Mouse (Mus musculus): ENCODE measurements at regions not wholly inside any gene's neighbourhood (a gene's known extent, or its start where the extent isn't known, plus 50 kb on each side); places are given as distances from the start of the nearest gene placed in this dataset.

GRCm38 (mm10) chr17:79523230-79523629 is 88.4 kb upstream of the Rmdn2 start:
- Histone ChIP-seq H3K4me1 (ENCODE audit: control insufficient read depth, insufficient read depth, low read length) (no peaks in the 10 kb centered on the region), H3K9ac (replicated peaks; ENCODE audit: low read depth, low read length) (no peak overlapping the region), H3K4me3 (ENCODE audit: low read depth, low read length) (no peak overlapping the region), H3K9me3 (ENCODE audit: control insufficient read depth, low read length) (no peaks in the 10 kb centered on the region), H3K27me3 (ENCODE audit: control insufficient read depth, insufficient read depth, low read length) (no peaks in the 10 kb centered on the region), H3K27ac (ENCODE audit: low read depth, low read length) (no peak overlapping the region), H3K4me2 (ENCODE audit: low read depth, low read length) (no peak overlapping the region), H3K36me3 (ENCODE audit: control insufficient read depth, insufficient read depth, low read length) (no peaks in the 10 kb centered on the region)
- WGBS, result 87% methylated on average over 3 of the region's 3 CpGs
- no peak for ATAC-seq (ENCODE audit: low read depth)

- Histone ChIP-seq H3K4me1 (ENCODE audit: control insufficient read depth, insufficient read depth, low read length) (no peaks in the 10 kb centered on the region), H3K4me2 (ENCODE audit: low read depth, low read length) (no peak overlapping the region), H3K36me3 (ENCODE audit: control insufficient read depth, insufficient read depth, low read length) (no peaks in the 10 kb centered on the region), H3K27me3 (ENCODE audit: control insufficient read depth, insufficient read depth, low read length) (no peaks in the 10 kb centered on the region), H3K9ac (replicated peaks; ENCODE audit: low read depth, low read length) (no peak overlapping the region), H3K9me3 (ENCODE audit: control insufficient read depth, low read length) (no peaks in the 10 kb centered on the region), H3K27ac (ENCODE audit: low read depth, low read length) (no peak overlapping the region), H3K4me3 (ENCODE audit: low read depth, low read length) (no peak overlapping the region)
- ATAC-seq (ENCODE audit: low read depth), result no peak
- WGBS, result 90% methylated on average over 3 of the region's 3 CpGs
Measured at GRCm38 (mm10) chr17:79527391-79527790, 84.3 kb upstream of the Rmdn2 start.

GRCm38 (mm10) chr17:79536549-79536948 is 75.1 kb upstream of the Rmdn2 start:
- 77% methylated on average over 4 of the region's 4 CpGs for WGBS
- ATAC-seq (ENCODE audit: low read depth), result no peak
- H3K4me2 ChIP-seq (ENCODE audit: low read depth, low read length), result no peak overlapping the region

GRCm38 (mm10) chr17:79538789-79539188 is 72.9 kb upstream of the Rmdn2 start:
- Histone ChIP-seq H3K27ac (ENCODE audit: low read depth, low read length) (no peak overlapping the region), H3K27me3 (ENCODE audit: control insufficient read depth, insufficient read depth, low read length) (no peaks in the 10 kb centered on the region), H3K4me3 (ENCODE audit: low read depth, low read length) (no peak overlapping the region), H3K36me3 (ENCODE audit: control insufficient read depth, insufficient read depth, low read length) (no peaks in the 10 kb centered on the region), H3K9me3 (ENCODE audit: control insufficient read depth, low read length) (no peaks in the 10 kb centered on the region), H3K9ac (replicated peaks; ENCODE audit: low read depth, low read length) (no peak overlapping the region), H3K4me2 (ENCODE audit: low read depth, low read length) (no peak overlapping the region), H3K4me1 (ENCODE audit: control insufficient read depth, insufficient read depth, low read length) (no peaks in the 10 kb centered on the region)
- no peak for ATAC-seq (ENCODE audit: low read depth)
- WGBS, result 90% methylated on average over 4 of the region's 4 CpGs

More at GRCm38 (mm10) chr17:79536549-79536948, 75.1 kb upstream of the Rmdn2 start:
- H3K9ac ChIP-seq (replicated peaks; ENCODE audit: low read depth, low read length), result no peak overlapping the region
- H3K9me3 ChIP-seq (ENCODE audit: control insufficient read depth, low read length), result no peaks in the 10 kb centered on the region
- no peaks in the 10 kb centered on the region for H3K27me3 ChIP-seq (ENCODE audit: control insufficient read depth, insufficient read depth, low read length)
- no peaks in the 10 kb centered on the region for H3K36me3 ChIP-seq (ENCODE audit: control insufficient read depth, insufficient read depth, low read length)
- no peak overlapping the region for H3K4me3 ChIP-seq (ENCODE audit: low read depth, low read length)
- H3K4me1 ChIP-seq (ENCODE audit: control insufficient read depth, insufficient read depth, low read length), result no peaks in the 10 kb centered on the region
- H3K27ac ChIP-seq (ENCODE audit: low read depth, low read length), result no peak overlapping the region

- H3K4me2 ChIP-seq (ENCODE audit: low read depth, low read length), result no peak overlapping the region
- H3K9ac ChIP-seq (replicated peaks; ENCODE audit: low read depth, low read length), result no peak overlapping the region
- no peaks in the 10 kb centered on the region for H3K9me3 ChIP-seq (ENCODE audit: control insufficient read depth, low read length)
- no peaks in the 10 kb centered on the region for H3K36me3 ChIP-seq (ENCODE audit: control insufficient read depth, insufficient read depth, low read length)
- ATAC-seq (ENCODE audit: low read depth), result no peak
- no peaks in the 10 kb centered on the region for H3K4me1 ChIP-seq (ENCODE audit: control insufficient read depth, insufficient read depth, low read length)
- no peak overlapping the region for H3K27ac ChIP-seq (ENCODE audit: low read depth, low read length)
- WGBS, result 83% methylated on average over 1 of the region's 1 CpGs
- no peak overlapping the region for H3K4me3 ChIP-seq (ENCODE audit: low read depth, low read length)
- no peaks in the 10 kb centered on the region for H3K27me3 ChIP-seq (ENCODE audit: control insufficient read depth, insufficient read depth, low read length)
Measured at GRCm38 (mm10) chr17:79540038-79540437, 71.6 kb upstream of the Rmdn2 start.

- Histone ChIP-seq H3K4me3 (ENCODE audit: low read depth, low read length) (no peak overlapping the region), H3K36me3 (ENCODE audit: control insufficient read depth, insufficient read depth, low read length) (no peaks in the 10 kb centered on the region), H3K9ac (replicated peaks; ENCODE audit: low read depth, low read length) (no peak overlapping the region), H3K4me1 (ENCODE audit: control insufficient read depth, insufficient read depth, low read length) (no peaks in the 10 kb centered on the region), H3K9me3 (ENCODE audit: control insufficient read depth, low read length) (no peaks in the 10 kb centered on the region), H3K27ac (ENCODE audit: low read depth, low read length) (no peak overlapping the region), H3K27me3 (ENCODE audit: control insufficient read depth, insufficient read depth, low read length) (no peaks in the 10 kb centered on the region), H3K4me2 (ENCODE audit: low read depth, low read length) (no peak overlapping the region)
- WGBS, result 95% methylated on average over 2 of the region's 2 CpGs
- no peak for ATAC-seq (ENCODE audit: low read depth)
Measured at GRCm38 (mm10) chr17:79540511-79540910, 71.2 kb upstream of the Rmdn2 start.

- Histone ChIP-seq H3K4me3 (ENCODE audit: low read depth, low read length) (no peak overlapping the region), H3K4me1 (ENCODE audit: control insufficient read depth, insufficient read depth, low read length) (no peaks in the 10 kb centered on the region), H3K4me2 (ENCODE audit: low read depth, low read length) (no peak overlapping the region), H3K27me3 (ENCODE audit: control insufficient read depth, insufficient read depth, low read length) (no peaks in the 10 kb centered on the region), H3K27ac (ENCODE audit: low read depth, low read length) (no peak overlapping the region), H3K9ac (replicated peaks; ENCODE audit: low read depth, low read length) (no peak overlapping the region), H3K36me3 (ENCODE audit: control insufficient read depth, insufficient read depth, low read length) (no peaks in the 10 kb centered on the region), H3K9me3 (ENCODE audit: control insufficient read depth, low read length) (no peaks in the 10 kb centered on the region)
- 78% methylated on average over 7 of the region's 7 CpGs for WGBS
- peak; percentile 41; the same call in 1 of the 2 replicates for ATAC-seq (ENCODE audit: low read depth)
Measured at GRCm38 (mm10) chr17:79543907-79544522, 67.6 kb upstream of the Rmdn2 start.

- H3K9me3 ChIP-seq (ENCODE audit: control insufficient read depth, low read length), result no peaks in the 10 kb centered on the region
- 93% methylated on average over 2 of the region's 2 CpGs for WGBS
- no peaks in the 10 kb centered on the region for H3K36me3 ChIP-seq (ENCODE audit: control insufficient read depth, insufficient read depth, low read length)
- no peak overlapping the region for H3K9ac ChIP-seq (replicated peaks; ENCODE audit: low read depth, low read length)
- H3K4me1 ChIP-seq (ENCODE audit: control insufficient read depth, insufficient read depth, low read length), result no peaks in the 10 kb centered on the region
- no peak overlapping the region for H3K4me2 ChIP-seq (ENCODE audit: low read depth, low read length)
- H3K27me3 ChIP-seq (ENCODE audit: control insufficient read depth, insufficient read depth, low read length), result no peaks in the 10 kb centered on the region
- no peak overlapping the region for H3K27ac ChIP-seq (ENCODE audit: low read depth, low read length)
- no peak for ATAC-seq (ENCODE audit: low read depth)
- no peak overlapping the region for H3K4me3 ChIP-seq (ENCODE audit: low read depth, low read length)
Measured at GRCm38 (mm10) chr17:79545878-79546277, 65.8 kb upstream of the Rmdn2 start.

GRCm38 (mm10) chr17:79547075-79547474 is 64.6 kb upstream of the Rmdn2 start:
- ATAC-seq (ENCODE audit: low read depth), result no peak
- Histone ChIP-seq H3K36me3 (ENCODE audit: control insufficient read depth, insufficient read depth, low read length) (no peaks in the 10 kb centered on the region), H3K4me1 (ENCODE audit: control insufficient read depth, insufficient read depth, low read length) (no peaks in the 10 kb centered on the region)

More at GRCm38 (mm10) chr17:79547075-79547474, 64.6 kb upstream of the Rmdn2 start:
- WGBS, result 72% methylated on average over 2 of the region's 2 CpGs
- Histone ChIP-seq H3K27ac (ENCODE audit: low read depth, low read length) (no peak overlapping the region), H3K9ac (replicated peaks; ENCODE audit: low read depth, low read length) (no peak overlapping the region), H3K9me3 (ENCODE audit: control insufficient read depth, low read length) (no peaks in the 10 kb centered on the region), H3K27me3 (ENCODE audit: control insufficient read depth, insufficient read depth, low read length) (no peaks in the 10 kb centered on the region), H3K4me2 (ENCODE audit: low read depth, low read length) (no peak overlapping the region), H3K4me3 (ENCODE audit: low read depth, low read length) (no peak overlapping the region)

Measured in neural tube, embryonic 14.5 days (tissue).